Mouse (Mus musculus) lung, postnatal 10 days (tissue): ENCODE measurements around the gene Gm3138.
"Not testable (repeated sequence)": the region's sequence is repeated elsewhere in the genome, so short reads cannot be mapped to it uniquely, and the experiment has no call there.

ENCODE experiments used
- DNase-seq: peaks from one replicate; pipeline ENCODE4 v3.0.0; 2021

The Gm3138 gene

GRCm38 (mm10) chr14:4249331-4249730 lies at the start of gene Gm3138:
Gm3138 (plus strand) TSS chr14:4249631.
- not testable (repeated sequence) for DNase-seq

GRCm38 (mm10) chr14:4269238-4269950 lies 20.0 kb downstream of the Gm3138 start:
- DNase-seq = not testable (repeated sequence)

- not testable (repeated sequence) for DNase-seq
Measured at GRCm38 (mm10) chr14:4279828-4280227, 30.4 kb downstream of the Gm3138 start.
